Mouse (Mus musculus) MEL (cell line): ENCODE results near the gene Pou5f1. TPM values are rescaled to one million over a fixed set of nuclear protein-coding genes. Genes with fewer than 3 reads are reported as not detected.

Experiments used
- DNase-seq: peaks from one replicate; pipeline ENCODE4 v3.0.0; 2011; ENCODE audit warnings: low read depth, low spot score
- H3K27ac ChIP-seq: 2 replicates; pipeline ENCODE4 v1.5.1; 2012; ENCODE audit warnings: low read depth, mild to moderate bottlenecking, control low read depth, low read length, moderate library complexity; ENCODE audit not compliant: control insufficient read depth
- H3K27me3 ChIP-seq, 2 experiments: fragments of 150-350 bp in 1 of 2; sonication (generic) in 1 of 2; 2 replicates each; pipeline ENCODE4 v1.6.1; 2012; ENCODE audit warnings: low read length in 2 of 2, mild to moderate bottlenecking in 2 of 2, improper control_type of control experiment in 1 of 2, moderate library complexity in 1 of 2; ENCODE audit not compliant: insufficient read depth in 2 of 2, control insufficient read depth in 1 of 2
- H3K36me3 ChIP-seq, 2 experiments: 2 replicates each; pipeline ENCODE4 v1.6.1; 2012 to 2014; ENCODE audit warnings: low read length in 2 of 2, improper control_type of control experiment in 1 of 2, inconsistent platforms in 1 of 2, mild to moderate bottlenecking in 1 of 2; ENCODE audit not compliant: insufficient read depth in 2 of 2, control insufficient read depth in 1 of 2
- H3K4me1 ChIP-seq, 2 experiments: fragments of 150-350 bp in 1 of 2; sonication (generic) in 1 of 2; 2 replicates each; pipeline ENCODE4 v1.6.1; 2012; ENCODE audit warnings: low read length in 2 of 2, improper control_type of control experiment in 1 of 2, mild to moderate bottlenecking in 1 of 2; ENCODE audit not compliant: insufficient read depth in 2 of 2, control insufficient read depth in 1 of 2
- H3K4me3 ChIP-seq, 2 experiments: fragments of 150-350 bp in 1 of 2; sonication (generic) in 1 of 2; 2 replicates each; pipeline ENCODE4 v1.5.1; 2012; ENCODE audit warnings: low read depth in 2 of 2, low read length in 2 of 2, mild to moderate bottlenecking in 2 of 2, moderate library complexity in 2 of 2, control low read depth in 1 of 2, improper control_type of control experiment in 1 of 2; ENCODE audit not compliant: control insufficient read depth in 1 of 2, insufficient read depth in 1 of 2
- H3K79me2 ChIP-seq: 2 replicates; pipeline ENCODE4 v1.6.1; 2012; ENCODE audit warnings: mild to moderate bottlenecking, low read length, moderate library complexity; ENCODE audit not compliant: control insufficient read depth, poor library complexity, insufficient read depth
- H3K9ac ChIP-seq: 2 replicates; pipeline ENCODE4 v1.6.1; 2012; ENCODE audit warnings: low read depth, mild to moderate bottlenecking, control low read depth, low read length, moderate library complexity; ENCODE audit not compliant: control insufficient read depth, poor library complexity, severe bottlenecking
- H3K9me3 ChIP-seq: fragments of 150-350 bp; sonication (generic); replicated peaks from 2 replicates; pipeline ENCODE4 v1.6.1; 2012; ENCODE audit warnings: mild to moderate bottlenecking, low read length, improper control_type of control experiment, moderate library complexity; ENCODE audit not compliant: insufficient read depth
- BHLHE40 ChIP-seq: IDR thresholded peaks from 2 replicates; pipeline ENCODE4 v1.6.1; 2012; ENCODE audit warnings: low read depth, mild to moderate bottlenecking, inconsistent platforms, low read length, improper control_type of control experiment, borderline replicate concordance
- CHD1 ChIP-seq: IDR thresholded peaks from 2 replicates; pipeline ENCODE4 v1.6.1; 2012; ENCODE audit warnings: low read depth, mild to moderate bottlenecking, inconsistent platforms, low read length, improper control_type of control experiment
- CTCF ChIP-seq, 3 experiments: IDR thresholded peaks in 2 of 3; conservative IDR thresholded peaks in 1 of 3; 2 replicates each; pipeline ENCODE4 v1.5.1; 2011 to 2012; ENCODE audit warnings: low read length in 3 of 3, low read depth in 2 of 3, mild to moderate bottlenecking in 2 of 3, improper control_type of control experiment in 1 of 3, inconsistent platforms in 1 of 3, mixed read lengths in 1 of 3, moderate library complexity in 1 of 3; ENCODE audit not compliant: control insufficient read depth in 1 of 3, insufficient read depth in 1 of 3, poor library complexity in 1 of 3, severe bottlenecking in 1 of 3
- ELF1 ChIP-seq: IDR thresholded peaks from 2 replicates; pipeline ENCODE4 v1.6.1; 2014; ENCODE audit warnings: low read depth, mild to moderate bottlenecking, inconsistent platforms, low read length, improper control_type of control experiment, moderate library complexity
- EP300 ChIP-seq, 2 experiments: IDR thresholded peaks; 2 replicates each; pipeline ENCODE4 v1.6.1; 2011; ENCODE audit warnings: improper control_type of control experiment in 2 of 2, low read length in 2 of 2, low read depth in 1 of 2, mild to moderate bottlenecking in 1 of 2
- ETS1 ChIP-seq: IDR thresholded peaks from 2 replicates; pipeline ENCODE4 v1.6.1; 2012; ENCODE audit warnings: low read depth, mild to moderate bottlenecking, inconsistent platforms, low read length, improper control_type of control experiment, moderate library complexity
- GATA1 ChIP-seq: IDR thresholded peaks from 2 replicates; pipeline ENCODE4 v1.6.1; 2011; ENCODE audit warnings: low read depth, low read length, improper control_type of control experiment
- MAX ChIP-seq: IDR thresholded peaks from 2 replicates; pipeline ENCODE4 v1.6.1; 2011; ENCODE audit warnings: low read length, improper control_type of control experiment
- MXI1 ChIP-seq: IDR thresholded peaks from 2 replicates; pipeline ENCODE4 v1.6.1; 2011; ENCODE audit warnings: mild to moderate bottlenecking, low read depth, low read length, improper control_type of control experiment
- MYC ChIP-seq: IDR thresholded peaks from 2 replicates; pipeline ENCODE4 v1.6.1; 2011; ENCODE audit warnings: low read depth, mild to moderate bottlenecking, low read length, improper control_type of control experiment, moderate library complexity
- NELFE ChIP-seq: IDR thresholded peaks from 2 replicates; pipeline ENCODE4 v1.6.1; 2011; ENCODE audit warnings: low read depth, low read length, improper control_type of control experiment
- NRF1 ChIP-seq: IDR thresholded peaks from 2 replicates; pipeline ENCODE4 v1.6.1; 2014; ENCODE audit warnings: low read depth, mild to moderate bottlenecking, inconsistent platforms, low read length, improper control_type of control experiment, moderate library complexity; ENCODE audit not compliant: poor library complexity, insufficient read depth, severe bottlenecking
- POLR2A ChIP-seq, 2 experiments: IDR thresholded peaks; 2 replicates each; pipeline ENCODE4 v1.6.1; 2011 to 2012; ENCODE audit warnings: low read length in 2 of 2, mild to moderate bottlenecking in 2 of 2, control low read depth in 1 of 2, improper control_type of control experiment in 1 of 2, low read depth in 1 of 2, moderate library complexity in 1 of 2; ENCODE audit not compliant: control insufficient read depth in 1 of 2, insufficient read depth in 1 of 2, poor library complexity in 1 of 2
- SIN3A ChIP-seq: IDR thresholded peaks from 2 replicates; pipeline ENCODE4 v1.6.1; 2012; ENCODE audit warnings: low read length, improper control_type of control experiment, inconsistent platforms
- TAL1 ChIP-seq: IDR thresholded peaks from 2 replicates; pipeline ENCODE4 v1.6.1; 2012; ENCODE audit warnings: mild to moderate bottlenecking, inconsistent platforms, low read length, moderate library complexity, mixed read lengths
- TBP ChIP-seq: IDR thresholded peaks from 2 replicates; pipeline ENCODE4 v1.8.0; 2011; ENCODE audit warnings: low read depth, low read length, improper control_type of control experiment
- TCF12 ChIP-seq: IDR thresholded peaks from 2 replicates; pipeline ENCODE4 v1.6.1; 2014; ENCODE audit warnings: low read depth, mild to moderate bottlenecking, inconsistent platforms, low read length, improper control_type of control experiment, moderate library complexity
- USF2 ChIP-seq, 2 experiments: IDR thresholded peaks; 2 replicates each; pipeline ENCODE4 v1.6.1; 2011 to 2012; ENCODE audit warnings: improper control_type of control experiment in 2 of 2, low read length in 2 of 2, borderline replicate concordance in 1 of 2, inconsistent platforms in 1 of 2, low read depth in 1 of 2, mild to moderate bottlenecking in 1 of 2; ENCODE audit not compliant: insufficient read depth in 1 of 2
- ZC3H11A ChIP-seq: IDR thresholded peaks from 2 replicates; pipeline ENCODE4 v1.6.1; 2012; ENCODE audit warnings: low read depth, mild to moderate bottlenecking, inconsistent platforms, low read length, improper control_type of control experiment
- ZKSCAN1 ChIP-seq: IDR thresholded peaks from 2 replicates; pipeline ENCODE4 v1.6.1; 2012; ENCODE audit warnings: low read depth, mild to moderate bottlenecking, inconsistent platforms, low read length, improper control_type of control experiment, moderate library complexity
- polyA plus RNA-seq, 2 experiments: library from polyadenylated mRNA; stranded (reverse) in 1 of 2; unstranded in 1 of 2; fragments of >175 nt in 1 of 2; fragments of >200 nt in 1 of 2; gene quantifications; 2 replicates each; pipeline versions ENCODE4 v1.2.1 to v1.2.4; 2012; ENCODE audit warnings: low replicate concordance in 2 of 2, low read depth in 1 of 2; ENCODE audit not compliant: insufficient read length in 2 of 2, insufficient read depth in 1 of 2, missing spikeins in 1 of 2
- total RNA-seq: library from RNA; depleted of rRNA; stranded (reverse); fragments of 300-350 nt; gene quantifications from 2 replicates; pipeline ENCODE4 v1.2.3, GENCODE M21; 2012

The Pou5f1 gene
- total and polyA plus RNA-seq, 3 experiments = not detected

DNA sequence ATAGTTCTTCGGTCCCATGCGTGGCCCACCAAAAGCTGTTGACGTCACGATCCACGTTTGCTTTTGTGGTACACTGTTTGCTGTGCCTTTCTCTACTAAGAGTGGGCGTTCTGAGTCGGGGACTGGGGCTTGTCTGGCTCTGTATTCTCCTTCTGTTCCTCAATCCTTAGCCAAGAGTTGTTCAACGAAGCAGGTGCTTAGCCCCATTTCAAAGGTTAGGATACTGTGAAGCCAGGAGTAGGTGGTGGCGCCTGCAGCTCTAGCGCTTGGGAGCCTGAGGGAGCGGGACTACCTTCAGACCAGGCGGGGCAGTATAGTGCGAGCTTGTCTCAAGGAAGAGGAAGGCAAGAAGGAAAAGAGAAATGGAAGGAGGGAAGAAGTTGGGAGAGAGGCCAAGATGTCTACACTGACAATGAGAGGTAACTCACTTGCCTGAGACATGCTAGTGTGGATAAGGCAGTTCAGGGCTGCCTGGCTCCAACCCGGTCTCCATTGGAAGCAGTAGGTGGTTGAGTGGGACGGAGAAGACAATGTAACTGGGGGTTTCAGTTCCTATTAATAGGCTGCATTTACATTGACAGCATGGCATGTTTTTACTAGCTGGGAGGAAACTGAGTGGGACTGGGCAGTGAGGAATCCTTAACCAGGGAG lies 37.1 kb downstream of the Pou5f1 start:
- Histone ChIP-seq H3K27ac (peak overlapping the region; percentile 94), H3K27me3 (peaks cover 0 to 5% of the 10 kb centered on the region in 2 experiments; a peak in 1 of 4 replicates), H3K4me1 (peaks cover 0 to 5% of the 10 kb centered on the region in 2 experiments; a peak in 2 of 4 replicates)

DNA sequence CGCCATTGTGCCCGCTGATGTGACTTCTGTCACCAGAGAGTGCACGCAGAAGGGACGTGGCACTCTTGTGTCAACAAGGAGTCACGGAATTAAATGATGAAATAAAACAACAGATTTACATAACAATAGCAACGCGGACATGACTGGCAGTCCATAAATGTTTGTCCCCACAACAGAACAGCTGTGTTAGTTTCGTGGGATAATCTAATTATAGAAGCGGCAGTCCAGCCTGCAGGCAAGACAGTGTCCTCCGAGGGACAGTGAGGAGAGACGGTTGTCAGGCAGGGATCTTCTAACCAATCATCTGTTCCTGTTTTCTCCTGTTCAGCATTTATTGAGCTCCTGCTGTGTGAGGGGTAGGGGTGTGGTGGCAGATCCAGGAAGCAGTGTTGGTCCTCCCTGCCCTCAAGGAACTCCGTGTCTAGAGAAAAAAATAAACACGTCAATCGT lies 37.6 kb downstream of the Pou5f1 start:
- H3K27ac ChIP-seq = peak overlapping the region; percentile 94

More for the DNA sequence above, 37.1 kb downstream of the Pou5f1 start:
- Histone ChIP-seq H3K79me2 (no peaks in the 10 kb centered on the region), H3K36me3 (peaks cover 0 to 9% of the 10 kb centered on the region in 2 experiments; a peak in 2 of 4 replicates), H3K4me3 (peak overlapping the region; percentile 55 to 60), H3K9ac (peak overlapping the region; percentile 49), H3K9me3 (no peaks in the 10 kb centered on the region)
- DNase-seq = peak; percentile 82
- TF ChIP-seq GATA1 (no peak), ZKSCAN1 (no peak), ZC3H11A (no peak), CTCF (IDR thresholded peaks at IDR 0.05 in 2 of 3, conservative IDR thresholded peaks at IDR 0.05 in 1 of 3; ENCODE audit: control insufficient read depth in 1 of 3, insufficient read depth in 1 of 3, low read depth in 2 of 3, low read length in 3 of 3, poor library complexity in 1 of 3, severe bottlenecking in 1 of 3) (peak in 2 of 3 experiments; percentile 31 to 36; a peak in 4 of 6 replicates)

DNA sequence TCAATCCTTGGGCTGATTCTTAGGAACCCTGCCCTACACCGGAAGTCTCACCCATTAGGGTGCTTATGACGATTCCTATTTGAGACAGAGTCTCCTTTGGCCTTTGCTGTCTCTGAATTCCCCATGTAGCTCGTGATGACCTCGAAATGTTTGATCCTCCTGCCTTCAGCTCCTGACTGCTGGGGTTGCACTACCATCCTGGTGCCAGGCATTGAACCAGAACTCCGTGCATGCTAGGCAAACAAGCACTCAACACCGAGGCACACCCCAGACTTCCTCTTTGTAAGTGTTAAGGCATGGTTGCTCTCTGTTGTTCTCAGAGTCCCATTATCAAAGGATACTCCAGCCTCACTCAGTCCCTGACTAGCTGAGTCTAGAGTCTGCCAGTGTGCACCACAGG lies 38.2 kb downstream of the Pou5f1 start:
- no peaks in the 10 kb centered on the region for H3K79me2 ChIP-seq
- peak; percentile 80 for DNase-seq
- TF ChIP-seq MAX (peak; percentile 61; the same call in 1 of the 2 replicates), NELFE (peak; percentile 40; the same call in 1 of the 2 replicates), TBP (0 out of 2 replicates have a peak, but pooled peaks have one; percentile 5), CHD1 (no peak), POLR2A (IDR thresholded peaks at IDR 0.05; ENCODE audit: control insufficient read depth in 1 of 2, insufficient read depth in 1 of 2, low read depth in 1 of 2, low read length in 2 of 2, poor library complexity in 1 of 2) (no peak; a peak in 1 of 4 replicates), NRF1 (no peak), USF2 (IDR thresholded peaks at IDR 0.05; ENCODE audit: borderline replicate concordance in 1 of 2, insufficient read depth in 1 of 2, low read depth in 1 of 2, low read length in 2 of 2) (no peak), TAL1 (no peak), ZC3H11A (no peak), EP300 (IDR thresholded peaks at IDR 0.05; ENCODE audit: low read depth in 1 of 2, low read length in 2 of 2) (no peak), SIN3A (no peak; the same call in 1 of the 2 replicates), ELF1 (no peak; the same call in 1 of the 2 replicates)
- TF ChIP-seq, all 39 proteins: peak for 3
- peak overlapping the region; percentile 55 to 60 for H3K4me3 ChIP-seq
- peak overlapping the region; percentile 49 for H3K9ac ChIP-seq
- H3K9me3 ChIP-seq = no peaks in the 10 kb centered on the region
- H3K36me3 ChIP-seq = peaks cover 0 to 9% of the 10 kb centered on the region in 2 experiments; a peak in 2 of 4 replicates
- peak overlapping the region; percentile 94 for H3K27ac ChIP-seq
- peaks cover 0 to 2% of the 10 kb centered on the region in 2 experiments; a peak in 1 of 4 replicates for H3K27me3 ChIP-seq
- peaks cover 0 to 5% of the 10 kb centered on the region in 2 experiments; a peak in 2 of 4 replicates for H3K4me1 ChIP-seq

More for the DNA sequence above, 37.6 kb downstream of the Pou5f1 start:
- Histone ChIP-seq H3K9ac (peak overlapping the region; percentile 49), H3K36me3 (peaks cover 0 to 9% of the 10 kb centered on the region in 2 experiments; a peak in 2 of 4 replicates), H3K4me3 (peak overlapping the region; percentile 55 to 60), H3K27me3 (peaks cover 0 to 2% of the 10 kb centered on the region in 2 experiments; a peak in 1 of 4 replicates), H3K4me1 (peaks cover 0 to 5% of the 10 kb centered on the region in 2 experiments; a peak in 2 of 4 replicates), H3K9me3 (no peaks in the 10 kb centered on the region), H3K79me2 (no peaks in the 10 kb centered on the region)
- peak; percentile 85 for DNase-seq
- peak; percentile 60; the same call in 1 of the 2 replicates for TF ChIP-seq ELF1
- TF ChIP-seq POLR2A (IDR thresholded peaks at IDR 0.05; ENCODE audit: control insufficient read depth in 1 of 2, insufficient read depth in 1 of 2, low read depth in 1 of 2, low read length in 2 of 2, poor library complexity in 1 of 2) = peak in 1 of 2 experiments; percentile 42; a peak in 2 of 4 replicates
- peak; percentile 28 for TF ChIP-seq MXI1
- no peak for TF ChIP-seq BHLHE40
- no peak for TF ChIP-seq MYC
- TF ChIP-seq TCF12 = 0 out of 2 replicates have a peak, but pooled peaks have one; percentile 7
- peak; percentile 75 for TF ChIP-seq ETS1
